Mouse (Mus musculus) intestine, postnatal 0 days (tissue): Measurements from ENCODE around the gene Helb. TPM values are rescaled to one million over a fixed set of nuclear protein-coding genes. Genes with fewer than 3 reads are reported as not detected.
"Not testable (repeated sequence)": the region's sequence is repeated elsewhere in the genome, so short reads cannot be mapped to it uniquely, and the experiment has no call there.

Source experiments
- ATAC-seq: fragments of 200-750 bp; cut with Nextera tagmentation; 2 replicates; pipeline ENCODE4 v1.8.0; 2017; ENCODE audit warnings: mild to moderate bottlenecking, moderate TSS enrichment, moderate library complexity
- H3K27ac ChIP-seq: fragments of 300-500 bp; sonication (generic); 2 replicates; pipeline ENCODE4 v1.5.1; 2014; ENCODE audit warnings: mild to moderate bottlenecking, low read depth, low read length, moderate library complexity
- H3K27me3 ChIP-seq: fragments of 300-500 bp; sonication (generic); replicated peaks from 2 replicates; pipeline ENCODE4 v1.6.1; 2014; ENCODE audit warnings: low read length, mixed read lengths; ENCODE audit not compliant: control insufficient read depth, insufficient read depth
- H3K36me3 ChIP-seq: fragments of 300-500 bp; sonication (generic); 2 replicates; pipeline ENCODE4 v1.6.1; 2014; ENCODE audit warnings: mild to moderate bottlenecking, moderate library complexity; ENCODE audit not compliant: control insufficient read depth, insufficient read depth
- H3K4me1 ChIP-seq: fragments of 300-500 bp; sonication (generic); replicated peaks from 2 replicates; pipeline ENCODE4 v1.6.1; 2014; ENCODE audit warnings: antibody characterized with exemption, low read length, mixed read lengths; ENCODE audit not compliant: control insufficient read depth, insufficient read depth
- H3K4me2 ChIP-seq: fragments of 300-500 bp; sonication (generic); replicated peaks from 2 replicates; pipeline ENCODE4 v1.6.1; 2014; ENCODE audit warnings: low read depth, mild to moderate bottlenecking, moderate library complexity
- H3K4me3 ChIP-seq: fragments of 300-500 bp; sonication (generic); 2 replicates; pipeline ENCODE4 v1.5.1; 2014; ENCODE audit warnings: low read depth, low read length
- H3K9ac ChIP-seq: fragments of 300-500 bp; sonication (generic); 2 replicates; pipeline ENCODE4 v1.6.1; 2014; ENCODE audit warnings: mild to moderate bottlenecking, low read depth, low read length
- H3K9me3 ChIP-seq: fragments of 300-500 bp; sonication (generic); 2 replicates; pipeline ENCODE4 v1.6.1; 2016; ENCODE audit warnings: mixed run types; ENCODE audit not compliant: control insufficient read depth
- CTCF ChIP-seq: sonication (generic); IDR thresholded peaks from 2 replicates; pipeline ENCODE4 v1.5.1; 2016; ENCODE audit warnings: low read depth, mild to moderate bottlenecking, control low read depth, antibody characterized with exemption, moderate library complexity
- WGBS: fragments of 180-500 bp; shearing (Covaris S2); extraction: QIAGEN DNeasy Blood & Tissue Kit; methylation state at CpG from one replicate; pipeline ENCODE4 v1.1.7; 2014; 5-methylcytosine and 5-hydroxymethylcytosine counted together
- polyA plus RNA-seq: library from polyadenylated mRNA; unstranded; fragments of >200 nt; fragmentation: Nextera tagmentation; extraction: Ambion mirVana; gene quantifications from 2 replicates; pipeline ENCODE4 v1.2.1, GENCODE M21; 2015

The Helb gene
- polyA plus RNA-seq, 1 experiment from 2014 or later = 2.3 TPM

DNA sequence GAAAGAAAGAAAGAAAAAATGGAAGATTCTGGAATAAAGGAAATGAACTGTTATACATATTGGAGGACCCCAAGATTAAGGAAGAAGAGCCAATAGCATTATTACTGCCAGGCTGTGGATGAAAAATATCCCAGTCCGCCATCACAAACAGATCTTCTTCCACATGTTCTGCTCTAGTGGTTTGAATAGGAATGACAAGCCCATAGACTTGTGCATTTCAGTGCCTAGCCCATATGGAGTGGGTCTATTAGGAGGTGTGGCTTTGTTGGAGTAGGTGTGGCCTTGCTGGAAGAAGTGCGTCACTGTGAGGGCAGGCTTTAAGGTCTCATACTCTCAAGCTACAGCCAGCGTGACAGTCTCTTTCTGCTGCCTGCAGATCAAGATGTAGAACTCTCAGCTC, 10.9 kb upstream of the Helb start:
- 83% methylated on average over 3 of the region's 3 CpGs for whole genome bisulfite sequencing
- H3K4me2 ChIP-seq = no peak overlapping the region
- H3K4me1 ChIP-seq = no peaks in the 10 kb centered on the region
- no peak overlapping the region for H3K4me3 ChIP-seq
- ATAC-seq = no peak
- H3K9ac ChIP-seq = no peak overlapping the region
- no peak overlapping the region for H3K27ac ChIP-seq
- TF ChIP-seq CTCF = 0 out of 2 replicates have a peak, but pooled peaks have one; percentile 5
- H3K9me3 ChIP-seq = no peaks in the 10 kb centered on the region
- H3K27me3 ChIP-seq = no peaks in the 10 kb centered on the region
- no peaks in the 10 kb centered on the region for H3K36me3 ChIP-seq

DNA sequence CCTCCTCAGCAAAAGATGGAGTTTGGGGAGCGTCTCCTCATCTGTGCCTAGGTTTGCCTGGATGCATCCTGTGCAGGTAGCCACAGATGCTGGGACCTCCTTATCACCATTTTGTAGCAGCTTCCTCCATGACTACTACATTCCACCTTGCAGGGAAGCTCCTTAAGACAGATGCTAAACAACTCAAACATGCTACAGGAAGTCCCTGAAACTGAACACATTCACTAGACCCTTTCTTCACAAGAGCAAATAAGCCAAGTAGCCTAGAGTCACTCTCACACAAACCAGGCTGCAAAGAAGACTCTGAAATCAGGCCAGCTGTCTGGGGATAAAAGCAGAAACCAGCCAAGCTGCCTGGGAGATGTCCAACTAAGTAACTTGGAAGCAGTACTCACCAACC, 2.5 kb upstream of the Helb start:
- WGBS = 93% methylated on average over 1 of the region's 1 CpGs

DNA sequence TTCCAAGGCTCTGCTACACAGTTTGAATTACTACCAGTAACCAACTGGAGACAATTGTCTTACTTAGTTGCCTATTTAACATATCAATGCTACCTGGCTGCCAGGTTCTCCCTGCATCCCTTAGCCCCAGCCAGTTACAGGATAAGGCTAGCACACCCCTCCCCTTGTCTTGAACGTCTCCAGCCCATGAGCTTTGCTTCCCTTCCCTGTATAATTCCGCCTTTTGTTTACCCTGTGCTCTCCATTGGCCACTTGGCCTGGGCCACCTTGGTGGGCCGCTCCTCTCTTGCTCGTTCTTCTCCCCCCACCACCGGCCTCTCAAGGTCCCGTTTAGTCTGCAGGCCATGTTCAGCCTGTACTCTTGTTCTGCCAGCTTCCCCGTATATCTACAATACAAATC, 1.7 kb upstream of the Helb start:
- Histone ChIP-seq H3K27me3 (no peaks in the 10 kb centered on the region), H3K36me3 (no peaks in the 10 kb centered on the region), H3K4me1 (no peaks in the 10 kb centered on the region), H3K4me3 (no peak overlapping the region), H3K9me3 (no peaks in the 10 kb centered on the region), H3K4me2 (no peak overlapping the region), H3K27ac (no peak overlapping the region), H3K9ac (no peak overlapping the region)
- 63% methylated on average over 7 of the region's 7 CpGs for WGBS
- no peak for ATAC-seq
- TF ChIP-seq CTCF = no peak

More for the DNA sequence above, 2.5 kb upstream of the Helb start:
- no peaks in the 10 kb centered on the region for H3K9me3 ChIP-seq
- no peaks in the 10 kb centered on the region for H3K27me3 ChIP-seq
- no peak overlapping the region for H3K4me3 ChIP-seq
- no peak for ATAC-seq
- no peak for TF ChIP-seq CTCF
- no peaks in the 10 kb centered on the region for H3K4me1 ChIP-seq
- H3K36me3 ChIP-seq = no peaks in the 10 kb centered on the region
- no peak overlapping the region for H3K4me2 ChIP-seq
- H3K27ac ChIP-seq = no peak overlapping the region
- no peak overlapping the region for H3K9ac ChIP-seq

DNA sequence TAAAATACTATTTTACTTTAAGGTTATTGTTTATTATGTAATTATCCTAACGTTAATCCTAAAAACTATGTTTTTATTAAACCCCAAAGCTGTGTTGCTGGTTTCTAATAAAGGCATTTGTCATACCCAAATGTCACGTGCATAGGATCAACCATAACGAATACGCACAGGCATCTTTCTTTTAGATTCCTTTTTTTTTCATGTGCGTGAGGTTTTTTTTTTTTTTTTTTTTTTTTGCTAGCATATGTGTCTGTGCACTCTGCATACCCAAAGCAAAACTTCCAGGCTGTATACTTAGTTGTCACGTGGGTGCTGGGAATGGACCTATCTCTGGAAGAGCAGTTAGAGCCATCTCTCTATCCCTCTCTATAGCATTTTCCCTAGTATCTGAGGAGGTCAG, 1.2 kb upstream of the Helb start:
- Histone ChIP-seq H3K9ac (no peak overlapping the region), H3K27me3 (no peaks in the 10 kb centered on the region), H3K4me1 (no peaks in the 10 kb centered on the region), H3K36me3 (no peaks in the 10 kb centered on the region), H3K27ac (no peak overlapping the region), H3K4me3 (no peak overlapping the region), H3K4me2 (no peak overlapping the region), H3K9me3 (no peaks in the 10 kb centered on the region)
- no peak for ATAC-seq
- WGBS = 84% methylated on average over 6 of the region's 6 CpGs
- no peak for TF ChIP-seq CTCF

DNA sequence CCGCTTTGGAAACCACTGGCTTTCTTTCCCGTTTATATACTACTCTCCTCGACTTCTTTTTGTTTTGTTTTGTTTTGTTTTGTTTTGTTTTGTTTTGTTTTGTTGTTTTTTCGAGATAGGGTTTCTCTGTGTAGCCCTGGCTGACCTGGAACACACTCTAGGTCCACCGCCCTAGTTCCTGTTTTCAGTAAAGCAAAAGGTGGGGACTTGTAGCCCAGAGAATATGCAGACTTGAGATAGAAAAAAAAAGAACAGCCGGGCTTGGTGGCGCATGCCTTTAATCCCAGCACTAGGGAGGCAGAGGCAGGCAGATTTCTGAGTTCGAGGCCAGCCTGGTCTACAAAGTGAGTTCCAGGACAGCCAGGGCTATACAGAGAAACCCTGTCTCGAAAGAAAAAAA, 695 bp upstream of the Helb start:
- not testable (repeated sequence) for H3K4me1 ChIP-seq, ATAC-seq, H3K9me3 ChIP-seq, H3K27me3 ChIP-seq, H3K27ac ChIP-seq, H3K9ac ChIP-seq, H3K36me3 ChIP-seq
- H3K4me3 ChIP-seq = peak overlapping the region; percentile 91
- WGBS = 58% methylated on average over 9 of the region's 9 CpGs
- peak overlapping the region; percentile 89 for H3K4me2 ChIP-seq

DNA sequence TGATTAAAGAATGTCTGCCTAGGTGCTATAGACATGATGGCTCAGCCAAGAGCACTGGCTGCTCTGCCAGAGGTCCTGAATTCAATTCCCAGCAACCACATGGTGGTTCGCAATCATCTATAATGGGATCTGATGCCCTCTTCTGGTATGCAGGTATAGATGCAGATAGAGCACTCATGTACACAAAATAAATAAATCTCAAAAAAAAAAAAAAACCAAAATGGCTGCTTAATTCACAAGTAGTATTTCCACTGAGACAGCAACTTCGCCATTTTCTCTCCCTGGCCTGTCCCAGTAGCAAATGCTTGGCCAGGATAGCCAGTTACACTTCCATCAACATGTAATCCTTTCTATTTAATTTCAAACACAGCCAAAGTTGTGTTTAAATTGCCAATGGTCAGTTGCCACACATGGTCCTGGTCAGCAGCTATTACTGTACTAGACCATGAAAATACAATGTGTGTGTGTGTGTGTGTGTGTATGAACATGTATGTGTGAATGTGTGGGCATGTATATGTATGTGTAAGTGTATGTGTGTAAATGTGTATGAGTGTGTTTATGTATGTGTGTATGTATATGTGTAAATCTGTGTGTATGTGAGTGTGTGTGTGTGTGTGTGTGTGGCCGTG, 982 bp downstream of the Helb start:
- ATAC-seq = no peak
- Histone ChIP-seq H3K9me3 (no peaks in the 10 kb centered on the region), H3K27me3 (no peaks in the 10 kb centered on the region), H3K27ac (no peak overlapping the region), H3K36me3 (peaks cover 13% of the 10 kb centered on the region; the same call in 1 of the 2 replicates), H3K4me3 (peak overlapping the region; percentile 91), H3K4me2 (peak overlapping the region; percentile 89), H3K4me1 (no peaks in the 10 kb centered on the region), H3K9ac (peak overlapping the region; percentile 52; the same call in 1 of the 2 replicates)
- peak; percentile 26 for TF ChIP-seq CTCF
- 69% methylated on average over 3 of the region's 3 CpGs for WGBS

DNA sequence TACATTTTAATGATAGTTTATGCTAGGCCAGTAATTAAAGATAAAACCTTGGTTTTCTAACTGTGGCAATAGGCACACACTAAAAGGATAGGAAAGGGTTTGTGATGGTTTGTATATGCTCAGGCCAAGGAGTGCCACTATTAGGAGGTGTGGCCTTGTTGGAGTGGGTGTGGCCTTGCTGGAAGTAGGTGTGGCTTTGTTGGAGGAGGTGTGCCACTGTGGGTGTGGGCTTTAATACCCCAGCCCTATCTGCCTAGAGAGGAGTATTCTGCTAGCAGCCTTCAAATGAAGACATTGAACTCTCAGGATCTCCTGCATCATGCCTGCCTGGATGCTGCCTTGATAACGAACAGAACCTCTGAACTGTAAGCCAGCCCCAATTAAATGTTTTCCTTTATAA, 12.0 kb downstream of the Helb start:
- no peak overlapping the region for H3K9ac ChIP-seq
- peaks cover 33% of the 10 kb centered on the region for H3K36me3 ChIP-seq
- no peak overlapping the region for H3K27ac ChIP-seq
- no peak overlapping the region for H3K4me2 ChIP-seq
- 81% methylated on average over 1 of the region's 1 CpGs for WGBS
- H3K27me3 ChIP-seq = no peaks in the 10 kb centered on the region
- no peaks in the 10 kb centered on the region for H3K4me1 ChIP-seq
- TF ChIP-seq CTCF = no peak
- no peak for ATAC-seq
- no peak overlapping the region for H3K4me3 ChIP-seq
- H3K9me3 ChIP-seq = no peaks in the 10 kb centered on the region
